Mouse (Mus musculus) kidney, adult 11 months (tissue): Measurements from ENCODE around the gene Vps52.
"Not testable (repeated sequence)": the region's sequence is repeated elsewhere in the genome, so short reads cannot be mapped to it uniquely, and the experiment has no call there.

Source experiments
- DNase-seq: peaks from one replicate; pipeline ENCODE4 v3.0.0; 2022

Gene Vps52

GRCm38 (mm10) chr17:33947430-33948089 lies 8.1 kb upstream of the Vps52 start:
- no peak for DNase-seq

- no peak for DNase-seq
Observed at GRCm38 (mm10) chr17:33948090-33948904, 7.3 kb upstream of the Vps52 start.

- no peak for DNase-seq
Observed at GRCm38 (mm10) chr17:33948905-33949537, 6.6 kb upstream of the Vps52 start.

GRCm38 (mm10) chr17:33950131-33950625 lies 5.4 kb upstream of the Vps52 start:
- no peak for DNase-seq

- DNase-seq, result peak; percentile 69
Observed at GRCm38 (mm10) chr17:33951021-33951946, 4.3 kb upstream of the Vps52 start, which contains the start of gene B3galt4. Gene B3galt4, minus strand, starts transcription at chr17:33951488.

- not testable (repeated sequence) for DNase-seq
Observed at GRCm38 (mm10) chr17:33952015-33952414, 3.6 kb upstream of the Vps52 start.

GRCm38 (mm10) chr17:33952879-33953278 lies 2.7 kb upstream of the Vps52 start:
- no peak for DNase-seq

- DNase-seq, result no peak
Observed at GRCm38 (mm10) chr17:33953310-33953709, 2.3 kb upstream of the Vps52 start.

- DNase-seq, result no peak
Observed at GRCm38 (mm10) chr17:33953961-33954565, 1.5 kb upstream of the Vps52 start.

- no peak for DNase-seq
Observed at GRCm38 (mm10) chr17:33954646-33955554, 712 bp upstream of the Vps52 start.

- DNase-seq, result no peak
Observed at GRCm38 (mm10) chr17:33956336-33956735, 724 bp downstream of the Vps52 start.

GRCm38 (mm10) chr17:33957493-33957892 lies 1.9 kb downstream of the Vps52 start:
- no peak for DNase-seq

GRCm38 (mm10) chr17:33958451-33958850 lies 2.8 kb downstream of the Vps52 start:
- no peak for DNase-seq

- DNase-seq, result no peak
Observed at GRCm38 (mm10) chr17:33959135-33959534, 3.5 kb downstream of the Vps52 start.

GRCm38 (mm10) chr17:33959948-33960347 lies 4.3 kb downstream of the Vps52 start:
- no peak for DNase-seq

GRCm38 (mm10) chr17:33962876-33963275 lies 7.3 kb downstream of the Vps52 start:
- no peak for DNase-seq

GRCm38 (mm10) chr17:33965082-33965845 lies 9.7 kb downstream of the Vps52 start:
- DNase-seq, result no peak

- DNase-seq, result no peak
Observed at GRCm38 (mm10) chr17:33965846-33966550, 10.4 kb downstream of the Vps52 start.

- DNase-seq, result peak; percentile 77
Observed at GRCm38 (mm10) chr17:33968489-33968888, 12.9 kb downstream of the Vps52 start.
